ENCODE assay signal across 8 mouse cellular contexts in the genomic region with DNA sequence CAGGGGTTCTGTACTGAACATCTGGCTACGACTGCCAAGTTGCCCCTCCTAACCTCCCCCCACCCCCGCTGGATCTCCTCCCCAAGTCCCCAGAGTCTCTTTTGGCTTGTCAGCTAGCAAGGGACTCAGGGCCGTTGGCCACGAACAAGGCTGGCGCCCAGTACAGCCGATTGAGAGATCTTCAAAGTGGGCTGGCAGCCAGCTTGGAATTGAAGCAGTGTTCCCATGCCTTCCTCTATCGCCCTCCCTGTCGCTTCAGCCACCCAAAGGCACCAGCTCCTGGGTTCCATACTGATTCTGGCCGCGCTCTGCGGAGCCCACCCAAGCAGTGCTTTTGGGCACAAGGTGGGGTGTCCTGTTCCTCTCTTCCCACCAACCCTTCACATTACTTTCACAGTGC. TPM values are rescaled to one million over a fixed set of nuclear protein-coding genes. Genes with fewer than 3 reads are reported as not detected.
A peak's percentile ranks its signal among the peaks of the same experiment; 100 is the strongest.
DNase-seq lines count a peak whose midpoint lies in the region; ATAC-seq and TF ChIP-seq lines count a peak whose summit lies in the region.

No protein-coding gene starts in this region.

- no peak overlapping the region for H3K4me3 ChIP-seq in intestine, embryonic 16.5 days (ENCODE audit: low read length)
- no peak overlapping the region for H3K4me3 ChIP-seq in intestine, postnatal 0 days (ENCODE audit: low read depth, low read length)
- no peak overlapping the region for H3K4me3 ChIP-seq in lung, postnatal 0 days (ENCODE audit: low read depth, low read length)
- no peak overlapping the region for H3K4me3 ChIP-seq in liver, embryonic 11.5 days (ENCODE audit: low read depth, low read length)

- no peak for ATAC-seq in intestine, embryonic 16.5 days
- ATAC-seq in intestine, postnatal 0 days, result no peak
- ATAC-seq in lung, postnatal 0 days, result peak; percentile 37; the same call in 1 of the 2 replicates
- ATAC-seq in liver, embryonic 11.5 days (replicated peaks; ENCODE audit: low FRiP score), result no peak

- H3K9ac ChIP-seq in intestine, embryonic 16.5 days (ENCODE audit: low read depth, low read length), result no peak overlapping the region
- no peak overlapping the region for H3K9ac ChIP-seq in intestine, postnatal 0 days (ENCODE audit: low read depth, low read length)
- H3K9ac ChIP-seq in lung, postnatal 0 days (replicated peaks; ENCODE audit: low read depth), result no peak overlapping the region
- no peak overlapping the region for H3K9ac ChIP-seq in liver, embryonic 11.5 days (ENCODE audit: low read depth, low read length)

- H3K4me1 ChIP-seq in intestine, embryonic 16.5 days (ENCODE audit: control insufficient read depth, insufficient read depth, low read length), result peaks cover 5% of the 10 kb centered on the region; the same call in 1 of the 2 replicates
- H3K4me1 ChIP-seq in intestine, postnatal 0 days (replicated peaks; ENCODE audit: control insufficient read depth, insufficient read depth, low read length), result no peaks in the 10 kb centered on the region
- H3K4me1 ChIP-seq in lung, postnatal 0 days (ENCODE audit: insufficient read depth, low read depth, low read length), result no peaks in the 10 kb centered on the region
- no peaks in the 10 kb centered on the region for H3K4me1 ChIP-seq in liver, embryonic 11.5 days (replicated peaks; ENCODE audit: control insufficient read depth, insufficient read depth, low read length)

- H3K36me3 ChIP-seq in intestine, embryonic 16.5 days (ENCODE audit: control insufficient read depth, insufficient read depth, low read length), result no peaks in the 10 kb centered on the region
- H3K36me3 ChIP-seq in intestine, postnatal 0 days (ENCODE audit: control insufficient read depth, insufficient read depth), result no peaks in the 10 kb centered on the region
- H3K36me3 ChIP-seq in lung, postnatal 0 days (ENCODE audit: insufficient read depth, low read length), result no peaks in the 10 kb centered on the region
- H3K36me3 ChIP-seq in liver, embryonic 11.5 days (ENCODE audit: control insufficient read depth, insufficient read depth, low read length), result no peaks in the 10 kb centered on the region

- intact Hi-C loops in gastrocnemius, postnatal 14 days (cut with DNase I; ENCODE audit: low total_unique reads), result no loop called here

- H3K27me3 ChIP-seq in intestine, embryonic 16.5 days (replicated peaks; ENCODE audit: control insufficient read depth, insufficient read depth, low read length), result no peaks in the 10 kb centered on the region
- no peaks in the 10 kb centered on the region for H3K27me3 ChIP-seq in intestine, postnatal 0 days (replicated peaks; ENCODE audit: control insufficient read depth, insufficient read depth, low read length)
- H3K27me3 ChIP-seq in lung, postnatal 0 days (replicated peaks; ENCODE audit: insufficient read depth, low read length), result no peaks in the 10 kb centered on the region
- H3K27me3 ChIP-seq in liver, embryonic 11.5 days (replicated peaks; ENCODE audit: control insufficient read depth, insufficient read depth, low read length), result peaks cover 6% of the 10 kb centered on the region; the same call in 1 of the 2 replicates

- WGBS in intestine, embryonic 16.5 days, result 77% methylated on average over 11 of the region's 11 CpGs
- 76% methylated on average over 11 of the region's 11 CpGs for WGBS in intestine, postnatal 0 days
- 60% methylated on average over 11 of the region's 11 CpGs for WGBS in lung, postnatal 0 days
- WGBS in liver, embryonic 11.5 days, result 77% methylated on average over 11 of the region's 11 CpGs

- no peak for TF ChIP-seq EP300 in lung, postnatal 0 days (IDR thresholded peaks at IDR 0.05)

- H3K9me3 ChIP-seq in intestine, embryonic 16.5 days (ENCODE audit: control insufficient read depth, low read length), result no peaks in the 10 kb centered on the region
- H3K9me3 ChIP-seq in intestine, postnatal 0 days (ENCODE audit: control insufficient read depth), result no peaks in the 10 kb centered on the region
- no peaks in the 10 kb centered on the region for H3K9me3 ChIP-seq in lung, postnatal 0 days (ENCODE audit: low read length)
- no peaks in the 10 kb centered on the region for H3K9me3 ChIP-seq in liver, embryonic 11.5 days (ENCODE audit: control insufficient read depth, low read length)

- peak overlapping the region; percentile 31 for H3K27ac ChIP-seq in intestine, embryonic 16.5 days (ENCODE audit: low read length)
- H3K27ac ChIP-seq in intestine, postnatal 0 days (ENCODE audit: low read depth, low read length), result no peak overlapping the region
- H3K27ac ChIP-seq in lung, postnatal 0 days (ENCODE audit: low read length), result no peak overlapping the region
- H3K27ac ChIP-seq in liver, embryonic 11.5 days (ENCODE audit: low read depth, low read length), result no peak overlapping the region

- no peak overlapping the region for H3K4me2 ChIP-seq in intestine, embryonic 16.5 days (ENCODE audit: low read depth, low read length)
- H3K4me2 ChIP-seq in intestine, postnatal 0 days (replicated peaks; ENCODE audit: low read depth), result no peak overlapping the region
- no peak overlapping the region for H3K4me2 ChIP-seq in lung, postnatal 0 days (replicated peaks; ENCODE audit: low read depth, low read length)
- no peak overlapping the region for H3K4me2 ChIP-seq in liver, embryonic 11.5 days

- peak; percentile 49 for DNase-seq in brain, adult 2 months (ENCODE audit: low read depth, low spot score)
- peak; percentile 62 for DNase-seq in gastrocnemius, postnatal 14 days
- DNase-seq in lung, postnatal 0 days (ENCODE audit: low spot score), result peak; percentile 38
- DNase-seq in liver, embryonic 11.5 days (ENCODE audit: low spot score), result no peak
- DNase-seq in kidney, postnatal 25 days, result no peak
- no peak for DNase-seq in thymus, postnatal 10 days (ENCODE audit: low spot score in 2 of 2)

- TF ChIP-seq CTCF in intestine, postnatal 0 days (IDR thresholded peaks at IDR 0.05; ENCODE audit: low read depth), result no peak
- no peak for TF ChIP-seq CTCF in lung, postnatal 0 days (IDR thresholded peaks at IDR 0.05)

RNA-seq across cellular contexts. Expression of a gene that starts 31.6 kb away (rescaled TPM):
- polyA plus RNA-seq in intestine, embryonic 16.5 days (2015; fragmentation: Nextera tagmentation; extraction: Ambion mirVana), result 8.1 and 8.4 TPM in 2 replicates
- 3.7 and 4.2 TPM in 2 replicates for polyA plus RNA-seq in intestine, postnatal 0 days (2015; fragmentation: Nextera tagmentation; extraction: Ambion mirVana)
- total RNA-seq in gastrocnemius, postnatal 14 days (2021), result 10 to 100 TPM in 1 of 2 experiments, 1 to 10 TPM in 1; 8.9 to 11.1 TPM
- polyA plus RNA-seq in lung, postnatal 0 days (2015; fragmentation: Nextera tagmentation; extraction: Ambion mirVana), result 5.5 and 5.6 TPM in 2 replicates
- polyA plus RNA-seq in liver, embryonic 11.5 days (2014; fragmentation: Nextera tagmentation; extraction: Ambion mirVana), result 0.92 TPM in 2 replicates

Comparison
In these comparisons a context has a peak if more than half of its experiments do, and no peak if none do; other contexts are left out.
1. DNase-seq: peak in brain, adult 2 months (single experiment), gastrocnemius, postnatal 14 days (single experiment) and lung, postnatal 0 days (single experiment); none in liver, embryonic 11.5 days (single experiment), kidney, postnatal 25 days (0 of 2) and thymus, postnatal 10 days (0 of 2).